ENCODE assay signal across 18 mouse cellular contexts in genomic region chr12:72941398-72942051, GRCm38 (mm10). TPM values are rescaled to one million over a fixed set of nuclear protein-coding genes. Genes with fewer than 3 reads are reported as not detected.
A peak's percentile ranks its signal among the peaks of the same experiment; 100 is the strongest.
DNase-seq lines count a peak whose midpoint lies in the region; ATAC-seq and TF ChIP-seq lines count a peak whose summit lies in the region.
"Had no signal": no experiment of that assay in that cellular context is flagged by ENCODE, and none has a peak within 500 bp of the region (broad histone marks: within the 10 kb centered on the region; RNA-seq: fewer than 3 reads in every experiment).

No protein-coding gene starts in this region.

- no peak overlapping the region for H3K4me2 ChIP-seq in forebrain, embryonic 14.5 days (ENCODE audit: low read length)
- no peak overlapping the region for H3K4me2 ChIP-seq in forebrain, embryonic 12.5 days
- no peak overlapping the region for H3K4me2 ChIP-seq in neural tube, embryonic 15.5 days
- H3K4me2 ChIP-seq in neural tube, embryonic 11.5 days (ENCODE audit: low read depth): no peak overlapping the region
- H3K4me2 ChIP-seq: embryonic facial prominence, embryonic 13.5 days; liver, embryonic 12.5 days; midbrain, embryonic 15.5 days; neural tube, embryonic 13.5 days had no signal

- no peak for TF ChIP-seq CTCF in lung, adult 2 months (IDR thresholded peaks at IDR 0.05; ENCODE audit: insufficient read depth, low read length)

- H3K27me3 ChIP-seq in forebrain, embryonic 14.5 days (replicated peaks; ENCODE audit: control insufficient read depth, insufficient read depth, low read length): peaks cover 94% of the 10 kb centered on the region
- H3K27me3 ChIP-seq in forebrain, embryonic 12.5 days: peaks cover 98% of the 10 kb centered on the region
- peaks cover 93% of the 10 kb centered on the region for H3K27me3 ChIP-seq in neural tube, embryonic 15.5 days (replicated peaks)
- H3K27me3 ChIP-seq in neural tube, embryonic 11.5 days (ENCODE audit: control insufficient read depth, insufficient read depth, low read length): peaks cover 99% of the 10 kb centered on the region

- no peaks in the 10 kb centered on the region for H3K36me3 ChIP-seq in forebrain, embryonic 14.5 days (ENCODE audit: control insufficient read depth, insufficient read depth, low read length)
- H3K36me3 ChIP-seq in forebrain, embryonic 12.5 days (replicated peaks): no peaks in the 10 kb centered on the region
- H3K36me3 ChIP-seq in neural tube, embryonic 15.5 days: no peaks in the 10 kb centered on the region
- no peaks in the 10 kb centered on the region for H3K36me3 ChIP-seq in neural tube, embryonic 11.5 days (ENCODE audit: control insufficient read depth, insufficient read depth, low read length)
- H3K36me3 ChIP-seq: embryonic facial prominence, embryonic 13.5 days; liver, embryonic 12.5 days; midbrain, embryonic 15.5 days; neural tube, embryonic 13.5 days had no signal

- H3K27ac ChIP-seq in forebrain, embryonic 14.5 days (ENCODE audit: low read depth, low read length): no peak overlapping the region
- no peak overlapping the region for H3K27ac ChIP-seq in forebrain, embryonic 12.5 days
- no peak overlapping the region for H3K27ac ChIP-seq in neural tube, embryonic 15.5 days (replicated peaks)
- no peak overlapping the region for H3K27ac ChIP-seq in neural tube, embryonic 11.5 days (ENCODE audit: low read depth, low read length)
- H3K27ac ChIP-seq: embryonic facial prominence, embryonic 13.5 days; hindbrain, postnatal 0 days; liver, embryonic 12.5 days; midbrain, embryonic 15.5 days; neural tube, embryonic 13.5 days had no signal

- H3K9me3 ChIP-seq in forebrain, embryonic 14.5 days (replicated peaks; ENCODE audit: control insufficient read depth, low read length): no peaks in the 10 kb centered on the region
- no peaks in the 10 kb centered on the region for H3K9me3 ChIP-seq in forebrain, embryonic 12.5 days
- no peaks in the 10 kb centered on the region for H3K9me3 ChIP-seq in neural tube, embryonic 15.5 days (replicated peaks)
- no peaks in the 10 kb centered on the region for H3K9me3 ChIP-seq in neural tube, embryonic 11.5 days (ENCODE audit: control insufficient read depth, low read length)
- H3K9me3 ChIP-seq: embryonic facial prominence, embryonic 13.5 days; liver, embryonic 12.5 days; midbrain, embryonic 15.5 days; neural tube, embryonic 13.5 days had no signal

- TF ChIP-seq POLR2A in lung, adult 2 months (IDR thresholded peaks at IDR 0.05; ENCODE audit: borderline replicate concordance, extremely low read depth, low read depth, low read length): no peak

- no peak for ATAC-seq in forebrain, embryonic 14.5 days
- no peak for ATAC-seq in forebrain, embryonic 12.5 days (ENCODE audit: low FRiP score)
- no peak for ATAC-seq in neural tube, embryonic 15.5 days (ENCODE audit: low FRiP score)
- ATAC-seq in neural tube, embryonic 11.5 days (ENCODE audit: insufficient read depth, low FRiP score, low TSS enrichment): no peak
- ATAC-seq: hindbrain, postnatal 0 days; liver, embryonic 12.5 days; midbrain, embryonic 15.5 days had no signal

- DNase-seq in forebrain, embryonic 14.5 days (ENCODE audit: low spot score): peak; percentile 27
- DNase-seq in neural tube, embryonic 10.5 days (ENCODE audit: extremely low spot score, low spot score): peak; percentile 65
- DNase-seq in embryo, embryonic 11 days: peak; percentile 59
- DNase-seq in neural tube, embryonic 11.5 days (ENCODE audit: low spot score): peak; percentile 58
- DNase-seq in lung, adult 2 months: no peak
- no peak for DNase-seq in frontal cortex, postnatal 10 days (ENCODE audit: low spot score in 2 of 2)
- DNase-seq: cerebellum, adult 8-10 months; kidney, adult 9 months; lung, postnatal 10 days had no signal

- H3K4me3 ChIP-seq in forebrain, embryonic 14.5 days (ENCODE audit: low read depth, low read length): no peak overlapping the region
- no peak overlapping the region for H3K4me3 ChIP-seq in forebrain, embryonic 12.5 days (replicated peaks)
- H3K4me3 ChIP-seq in neural tube, embryonic 15.5 days (replicated peaks): no peak overlapping the region
- H3K4me3 ChIP-seq in neural tube, embryonic 11.5 days (ENCODE audit: low read depth, low read length): no peak overlapping the region
- H3K4me3 ChIP-seq in lung, adult 2 months (replicated peaks; ENCODE audit: extremely low read depth, low read depth, low read length): no peak overlapping the region
- H3K4me3 ChIP-seq: embryonic facial prominence, embryonic 13.5 days; liver, embryonic 12.5 days; midbrain, embryonic 15.5 days; neural tube, embryonic 13.5 days had no signal

- no peak overlapping the region for H3K9ac ChIP-seq in forebrain, embryonic 14.5 days (ENCODE audit: low read length)
- H3K9ac ChIP-seq in forebrain, embryonic 12.5 days: no peak overlapping the region
- no peak overlapping the region for H3K9ac ChIP-seq in neural tube, embryonic 15.5 days (replicated peaks)
- H3K9ac ChIP-seq in neural tube, embryonic 11.5 days (ENCODE audit: low read length): no peak overlapping the region
- H3K9ac ChIP-seq: embryonic facial prominence, embryonic 13.5 days; liver, embryonic 12.5 days; midbrain, embryonic 15.5 days; neural tube, embryonic 13.5 days had no signal

- WGBS in forebrain, embryonic 14.5 days: 1% methylated on average over 32 of the region's 32 CpGs
- WGBS in forebrain, embryonic 12.5 days: under 1% methylated on average over 32 of the region's 32 CpGs
- WGBS in neural tube, embryonic 15.5 days: under 1% methylated on average over 32 of the region's 32 CpGs
- under 1% methylated on average over 32 of the region's 32 CpGs for WGBS in neural tube, embryonic 11.5 days
- WGBS in lung, adult 2 months: 4% methylated on average over 32 of the region's 32 CpGs

- H3K4me1 ChIP-seq in forebrain, embryonic 14.5 days (ENCODE audit: control insufficient read depth, insufficient read depth, low read length): no peaks in the 10 kb centered on the region; the same call in 1 of the 2 replicates
- peaks cover 25% of the 10 kb centered on the region for H3K4me1 ChIP-seq in forebrain, embryonic 12.5 days
- peaks cover 20% of the 10 kb centered on the region for H3K4me1 ChIP-seq in neural tube, embryonic 15.5 days
- peaks cover 2% of the 10 kb centered on the region; the same call in 1 of the 2 replicates for H3K4me1 ChIP-seq in neural tube, embryonic 11.5 days (ENCODE audit: control insufficient read depth, insufficient read depth, low read length)
- H3K4me1 ChIP-seq in lung, adult 2 months (ENCODE audit: control insufficient read depth, insufficient read depth, low read length): no peaks in the 10 kb centered on the region

RNA-seq across cellular contexts. Expression of gene 4930447C04Rik, which starts 1.0 kb away (rescaled TPM):
- 1.3 and 1.5 TPM in 2 replicates for polyA plus RNA-seq in forebrain, embryonic 14.5 days (2014; fragmentation: Nextera tagmentation; extraction: Ambion mirVana)
- polyA plus RNA-seq in forebrain, embryonic 12.5 days (2016; fragmentation: Nextera tagmentation; extraction: Ambion mirVana): 2.3 and 3.2 TPM in 2 replicates
- 7.4 and 9.7 TPM in 2 replicates for polyA plus RNA-seq in neural tube, embryonic 15.5 days (2015; fragmentation: Nextera tagmentation; extraction: Ambion mirVana)
- 1.9 and 2.6 TPM in 2 replicates for polyA plus RNA-seq in neural tube, embryonic 11.5 days (2014; fragmentation: Nextera tagmentation; extraction: Ambion mirVana)
- polyA plus RNA-seq in lung, adult 2 months (2012; rRNA removed): not detected in 2 replicates
- polyA plus RNA-seq: C2C12 had no signal

RNA-seq across cellular contexts. Expression of gene Six6, which starts 1.8 kb away (rescaled TPM):
- 1.5 and 1.9 TPM in 2 replicates for polyA plus RNA-seq in forebrain, embryonic 14.5 days (2014; fragmentation: Nextera tagmentation; extraction: Ambion mirVana)
- 0.26 and 1.6 TPM in 2 replicates for polyA plus RNA-seq in forebrain, embryonic 12.5 days (2016; fragmentation: Nextera tagmentation; extraction: Ambion mirVana)
- not detected in 2 replicates for polyA plus RNA-seq in neural tube, embryonic 15.5 days (2015; fragmentation: Nextera tagmentation; extraction: Ambion mirVana)
- not detected in 2 replicates for polyA plus RNA-seq in neural tube, embryonic 11.5 days (2014; fragmentation: Nextera tagmentation; extraction: Ambion mirVana)
- polyA plus RNA-seq in lung, adult 2 months (2012; rRNA removed): not detected in 2 replicates
- polyA plus RNA-seq: C2C12; embryonic facial prominence, embryonic 13.5 days; heart, postnatal 0 days; hindbrain, postnatal 0 days; liver, embryonic 12.5 days; neural tube, embryonic 13.5 days had no signal

Comparison
In these comparisons a context has a peak if more than half of its experiments do, and no peak if none do; other contexts are left out.
1. DNase-seq: peak in forebrain, embryonic 14.5 days (single experiment), neural tube, embryonic 10.5 days (single experiment), embryo, embryonic 11 days (single experiment) and neural tube, embryonic 11.5 days (single experiment); none in lung, adult 2 months (single experiment) and frontal cortex, postnatal 10 days (0 of 2).